Mouse (Mus musculus) liver, embryonic 11.5 days (tissue): ENCODE data around the gene Hand1. TPM values are rescaled to one million over a fixed set of nuclear protein-coding genes. Genes with fewer than 3 reads are reported as not detected.

Source experiments
- ATAC-seq: fragments of 200-750 bp; cut with Nextera tagmentation; replicated peaks from 2 replicates; pipeline ENCODE4 v1.8.0; 2017; ENCODE audit warnings: moderate number of reproducible peaks, mild to moderate bottlenecking, moderate TSS enrichment, moderate library complexity; ENCODE audit not compliant: low FRiP score
- DNase-seq: peaks from one replicate; pipeline ENCODE4 v3.0.0-alpha.2; 2017; ENCODE audit warnings: low spot score
- H3K27ac ChIP-seq: fragments of 300-500 bp; sonication (generic); 2 replicates; pipeline ENCODE4 v1.5.1; 2014; ENCODE audit warnings: mild to moderate bottlenecking, low read depth, low read length, control low read depth
- H3K27me3 ChIP-seq: fragments of 300-500 bp; sonication (generic); replicated peaks from 2 replicates; pipeline ENCODE4 v1.6.1; 2014; ENCODE audit warnings: low read length, mixed read lengths; ENCODE audit not compliant: control insufficient read depth, insufficient read depth
- H3K36me3 ChIP-seq: fragments of 300-500 bp; sonication (generic); 2 replicates; pipeline ENCODE4 v1.6.1; 2014; ENCODE audit warnings: mild to moderate bottlenecking, low read length, moderate library complexity, mixed read lengths; ENCODE audit not compliant: control insufficient read depth, insufficient read depth
- H3K4me1 ChIP-seq: fragments of 300-500 bp; sonication (generic); replicated peaks from 2 replicates; pipeline ENCODE4 v1.6.1; 2014; ENCODE audit warnings: low read length, mixed read lengths; ENCODE audit not compliant: control insufficient read depth, insufficient read depth
- H3K4me2 ChIP-seq: fragments of 300-500 bp; sonication (generic); 2 replicates; pipeline ENCODE4 v1.6.1; 2014; ENCODE audit warnings: mild to moderate bottlenecking, control low read depth, moderate library complexity
- H3K4me3 ChIP-seq: fragments of 300-500 bp; sonication (generic); 2 replicates; pipeline ENCODE4 v1.5.1; 2014; ENCODE audit warnings: low read depth, low read length, control low read depth
- H3K9ac ChIP-seq: fragments of 300-500 bp; sonication (generic); 2 replicates; pipeline ENCODE4 v1.6.1; 2014; ENCODE audit warnings: low read depth, low read length, control low read depth
- H3K9me3 ChIP-seq: fragments of 300-500 bp; sonication (generic); 2 replicates; pipeline ENCODE4 v1.6.1; 2016; ENCODE audit warnings: low read length, inconsistent platforms, mixed read lengths; ENCODE audit not compliant: control insufficient read depth
- WGBS: fragments of 180-500 bp; shearing (Covaris S2); extraction: QIAGEN DNeasy Blood & Tissue Kit; methylation state at CpG from one replicate; pipeline ENCODE4 v1.1.7; 2014; 5-methylcytosine and 5-hydroxymethylcytosine counted together
- polyA plus RNA-seq: library from polyadenylated mRNA; unstranded; fragments of >200 nt; fragmentation: Nextera tagmentation; extraction: Ambion mirVana; gene quantifications from 2 replicates; pipeline ENCODE4 v1.2.1, GENCODE M21; 2014

Gene Hand1
- polyA plus RNA-seq, 1 experiment from 2014 or later = 11.0 TPM

DNA sequence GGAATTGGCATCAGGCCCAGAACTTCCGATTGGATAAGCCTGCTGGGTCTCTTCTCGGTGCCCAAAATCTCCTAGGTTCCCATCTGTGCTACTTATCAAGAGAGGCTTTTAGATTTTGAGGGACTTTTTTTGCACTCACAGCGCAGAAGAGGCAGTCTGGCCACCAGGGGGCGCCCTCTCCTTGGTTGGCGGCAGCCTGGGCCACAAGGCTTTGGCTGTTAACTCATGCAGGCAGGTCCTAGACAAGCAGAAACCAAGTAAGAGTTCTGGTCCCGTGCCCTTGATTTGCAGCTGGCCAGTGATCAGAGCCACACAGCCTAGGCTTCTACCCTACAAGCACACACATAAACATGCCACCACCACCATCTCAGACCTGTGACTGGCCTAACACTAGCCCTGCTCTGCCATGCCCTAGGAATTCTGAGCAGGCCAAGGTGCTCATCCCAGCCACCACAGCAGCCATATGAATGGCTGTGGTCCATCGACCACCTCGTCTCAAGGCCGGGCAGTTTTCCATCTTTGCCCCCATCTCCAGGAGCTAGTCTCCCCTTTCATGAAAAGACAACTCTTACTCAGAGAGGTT lies 12.5 kb downstream of the Hand1 start:
- Histone ChIP-seq H3K36me3 (no peaks in the 10 kb centered on the region), H3K4me2 (no peak overlapping the region), H3K27ac (no peak overlapping the region), H3K4me1 (no peaks in the 10 kb centered on the region), H3K9ac (no peak overlapping the region), H3K27me3 (no peaks in the 10 kb centered on the region; the same call in 1 of the 2 replicates), H3K9me3 (no peaks in the 10 kb centered on the region), H3K4me3 (no peak overlapping the region)
- DNase-seq (peak; percentile 82), ATAC-seq (peak; percentile 23; the same call in 1 of the 2 replicates)
- 27% methylated on average over 9 of the region's 9 CpGs for WGBS

GRCm38 (mm10) chr11:57818189-57818588 lies 14.4 kb downstream of the Hand1 start:
- WGBS = 78% methylated on average over 4 of the region's 4 CpGs

GRCm38 (mm10) chr11:57813641-57814040 lies 19.0 kb downstream of the Hand1 start:
- Histone ChIP-seq H3K9ac (no peak overlapping the region), H3K27me3 (no peaks in the 10 kb centered on the region), H3K4me2 (no peak overlapping the region), H3K9me3 (no peaks in the 10 kb centered on the region), H3K27ac (no peak overlapping the region), H3K4me3 (no peak overlapping the region), H3K36me3 (peaks cover 2% of the 10 kb centered on the region; the same call in 1 of the 2 replicates), H3K4me1 (no peaks in the 10 kb centered on the region; the same call in 1 of the 2 replicates)
- 85% methylated on average over 3 of the region's 3 CpGs for WGBS
- no peak for DNase-seq
- no peak for ATAC-seq

More at GRCm38 (mm10) chr11:57818189-57818588, 14.4 kb downstream of the Hand1 start:
- H3K9me3 ChIP-seq = no peaks in the 10 kb centered on the region
- DNase-seq (no peak), ATAC-seq (no peak)
- no peaks in the 10 kb centered on the region for H3K36me3 ChIP-seq
- no peak overlapping the region for H3K4me3 ChIP-seq
- no peak overlapping the region for H3K27ac ChIP-seq
- no peaks in the 10 kb centered on the region for H3K4me1 ChIP-seq
- H3K4me2 ChIP-seq = no peak overlapping the region
- no peak overlapping the region for H3K9ac ChIP-seq
- no peaks in the 10 kb centered on the region for H3K27me3 ChIP-seq

- Histone ChIP-seq H3K36me3 (peaks cover 5% of the 10 kb centered on the region; the same call in 1 of the 2 replicates), H3K9ac (no peak overlapping the region)
- ATAC-seq = peak; percentile 82
Measured at GRCm38 (mm10) chr11:57812212-57812611, 20.4 kb downstream of the Hand1 start.

DNA sequence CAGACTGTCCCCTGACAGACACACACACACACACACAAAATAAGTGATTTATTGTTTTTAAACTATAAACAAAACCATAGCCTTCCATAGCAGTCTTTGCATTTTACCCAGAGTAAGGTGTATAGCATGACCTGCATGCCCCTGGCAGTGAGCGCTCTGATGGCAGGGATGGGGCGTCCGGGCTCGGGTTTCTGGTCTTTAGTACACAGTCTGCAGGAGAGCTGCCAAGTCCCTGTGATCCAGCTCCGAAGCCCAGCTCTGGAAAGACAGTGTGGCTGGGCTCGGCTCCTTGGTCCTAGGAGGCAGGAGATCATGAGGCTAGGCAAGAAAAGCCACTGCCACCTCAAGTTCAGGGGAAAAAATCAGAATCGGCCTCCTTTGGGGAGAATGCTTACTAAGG lies 21.6 kb downstream of the Hand1 start:
- Histone ChIP-seq H3K4me3 (no peak overlapping the region), H3K27ac (no peak overlapping the region), H3K27me3 (no peaks in the 10 kb centered on the region), H3K4me1 (no peaks in the 10 kb centered on the region; the same call in 1 of the 2 replicates), H3K4me2 (no peak overlapping the region), H3K9me3 (no peaks in the 10 kb centered on the region), H3K36me3 (peaks cover 5% of the 10 kb centered on the region; the same call in 1 of the 2 replicates), H3K9ac (no peak overlapping the region)
- DNase-seq (no peak), ATAC-seq (no peak)
- WGBS = 84% methylated on average over 7 of the region's 7 CpGs

More at GRCm38 (mm10) chr11:57812212-57812611, 20.4 kb downstream of the Hand1 start:
- no peak overlapping the region for H3K4me3 ChIP-seq
- H3K9me3 ChIP-seq = no peaks in the 10 kb centered on the region
- no peaks in the 10 kb centered on the region for H3K27me3 ChIP-seq
- no peaks in the 10 kb centered on the region; the same call in 1 of the 2 replicates for H3K4me1 ChIP-seq
- H3K4me2 ChIP-seq = no peak overlapping the region
- peak overlapping the region; percentile 44 for H3K27ac ChIP-seq
- DNase-seq = no peak
- WGBS = 88% methylated on average over 8 of the region's 8 CpGs

DNA sequence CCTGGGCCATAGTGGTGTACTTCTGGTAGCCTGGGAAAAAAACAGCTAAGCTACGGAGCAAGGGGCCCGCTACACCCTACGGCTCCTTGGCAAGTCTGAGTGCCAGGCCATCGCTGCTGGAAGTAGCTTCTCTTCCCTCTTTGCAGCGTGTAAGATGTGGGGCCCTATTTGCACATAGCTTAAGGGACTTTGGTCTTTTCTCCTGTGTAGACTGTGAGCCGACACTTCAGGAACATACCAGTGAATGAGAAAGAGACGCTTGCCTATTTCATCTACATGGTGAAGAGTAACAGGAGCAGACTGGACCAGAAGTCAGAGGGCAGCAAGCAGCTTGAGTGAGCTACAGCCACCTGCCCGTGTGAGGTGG lies 22.9 kb downstream of the Hand1 start:
- Histone ChIP-seq H3K27me3 (no peaks in the 10 kb centered on the region), H3K27ac (no peak overlapping the region), H3K4me3 (no peak overlapping the region), H3K9ac (no peak overlapping the region), H3K9me3 (no peaks in the 10 kb centered on the region), H3K4me2 (no peak overlapping the region), H3K36me3 (peaks cover 8% of the 10 kb centered on the region; the same call in 1 of the 2 replicates), H3K4me1 (no peaks in the 10 kb centered on the region; the same call in 1 of the 2 replicates)
- DNase-seq (no peak), ATAC-seq (no peak)
- WGBS = 93% methylated on average over 8 of the region's 8 CpGs

DNA sequence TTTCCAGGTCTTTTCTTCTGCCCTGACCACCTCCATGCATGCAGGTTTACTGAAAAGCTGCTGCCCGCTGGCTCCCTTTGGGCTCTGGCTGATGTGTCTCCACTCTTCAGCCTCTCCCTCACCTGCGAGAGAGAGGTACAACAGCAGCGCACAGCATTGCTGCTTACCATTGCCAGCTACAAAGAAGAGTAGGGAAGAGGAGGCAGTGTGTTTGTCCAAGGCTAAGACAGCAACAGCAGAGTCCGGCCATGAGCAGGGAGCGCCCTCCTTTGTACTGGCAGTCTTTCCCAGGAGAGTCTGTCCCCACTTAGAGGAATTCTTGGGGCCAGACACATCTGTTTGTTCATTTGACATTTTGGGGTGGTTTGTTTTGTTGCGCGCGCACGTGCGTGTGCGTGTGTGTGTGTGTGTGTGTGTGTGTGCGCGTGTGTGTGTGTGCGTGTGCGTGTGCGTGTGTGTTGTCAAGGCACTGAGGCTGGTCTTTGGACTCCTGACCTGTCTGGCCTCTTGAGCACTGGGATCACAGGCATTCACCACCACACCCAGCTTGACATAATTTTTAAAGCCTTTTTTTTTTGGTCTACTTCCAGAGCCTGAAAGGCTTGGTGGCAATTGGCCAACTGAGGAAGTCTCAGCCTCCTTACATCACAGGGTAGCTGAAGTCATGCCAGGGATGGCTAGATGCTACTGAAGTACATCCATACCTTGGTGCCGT lies 23.4 kb downstream of the Hand1 start:
- Histone ChIP-seq H3K4me2 (no peak overlapping the region), H3K9ac (no peak overlapping the region), H3K4me1 (no peaks in the 10 kb centered on the region; the same call in 1 of the 2 replicates), H3K27ac (no peak overlapping the region), H3K27me3 (no peaks in the 10 kb centered on the region), H3K4me3 (no peak overlapping the region), H3K9me3 (no peaks in the 10 kb centered on the region), H3K36me3 (peaks cover 8% of the 10 kb centered on the region; the same call in 1 of the 2 replicates)
- ATAC-seq (no peak), DNase-seq (no peak)
- 91% methylated on average over 17 of the region's 17 CpGs for WGBS

DNA sequence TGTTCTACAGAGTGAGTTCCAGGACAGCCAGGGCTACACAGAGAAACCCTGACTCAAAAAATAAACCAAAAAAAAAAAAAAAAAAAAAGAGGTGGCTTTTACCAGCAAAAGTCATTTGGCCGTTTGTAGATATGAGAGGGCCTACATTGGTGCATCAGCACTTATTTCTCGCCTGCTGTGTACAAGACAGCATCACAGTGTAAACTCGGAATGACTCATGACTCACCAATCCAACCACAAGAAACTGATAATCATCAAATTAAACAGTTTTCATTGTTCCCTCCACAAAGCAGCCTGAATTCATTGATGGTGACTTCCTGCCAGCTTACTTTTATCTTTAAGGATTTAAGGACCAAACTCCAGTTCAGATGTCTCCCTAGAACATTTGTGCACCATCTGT lies 27.6 kb downstream of the Hand1 start:
- ATAC-seq = no peak
- no peak overlapping the region for H3K9ac ChIP-seq
- no peak overlapping the region for H3K27ac ChIP-seq
- no peak for DNase-seq
- 0 out of 2 replicates have a peak, but pooled peaks cover 8% of the 10 kb centered on the region for H3K36me3 ChIP-seq
- 55% methylated on average over 3 of the region's 3 CpGs for whole genome bisulfite sequencing
- no peaks in the 10 kb centered on the region for H3K9me3 ChIP-seq
- no peaks in the 10 kb centered on the region; the same call in 1 of the 2 replicates for H3K27me3 ChIP-seq
- H3K4me1 ChIP-seq = peaks cover 11% of the 10 kb centered on the region
- H3K4me2 ChIP-seq = no peak overlapping the region
- no peak overlapping the region for H3K4me3 ChIP-seq
